Mouse (Mus musculus): ENCODE measurements around the gene Katnal1. TPM values are rescaled to one million over a fixed set of nuclear protein-coding genes. Genes with fewer than 3 reads are reported as not detected.

Gene Katnal1
- total and polyA plus RNA-seq, 3 experiments = 12.8 to 14.8 TPM; not detected in 1

- 0 out of 2 replicates have a peak, but pooled peaks have one; percentile 9 for TF ChIP-seq JUND (IDR thresholded peaks at IDR 0.05; ENCODE audit: low read depth, low read length)
- no peak for TF ChIP-seq MAFK (IDR thresholded peaks at IDR 0.05; ENCODE audit: borderline replicate concordance, low read depth, low read length)
- TF ChIP-seq USF2 (IDR thresholded peaks at IDR 0.05; ENCODE audit: borderline replicate concordance in 1 of 2, insufficient read depth in 1 of 2, low read depth in 1 of 2, low read length in 2 of 2) = no peak
- no peak for TF ChIP-seq SMC3 (IDR thresholded peaks at IDR 0.05; ENCODE audit: low read depth, low read length)
- TF ChIP-seq NELFE (IDR thresholded peaks at IDR 0.05; ENCODE audit: low read depth, low read length) = peak; percentile 58
- peak; percentile 43; the same call in 1 of the 2 replicates for TF ChIP-seq ETS1 (IDR thresholded peaks at IDR 0.05; ENCODE audit: low read depth, low read length)
- peak; percentile 54 for TF ChIP-seq GATA1 (IDR thresholded peaks at IDR 0.05; ENCODE audit: low read depth, low read length)
Observed at GRCm38 (mm10) chr5:148896515-148896914, 32.6 kb downstream of the Katnal1 start (continued).

- Histone ChIP-seq H3K9me3 (replicated peaks; ENCODE audit: insufficient read depth, low read length) (no peaks in the 10 kb centered on the region), H3K4me3 (ENCODE audit: control insufficient read depth in 1 of 2, insufficient read depth in 1 of 2, low read depth in 2 of 2, low read length in 2 of 2) (peak overlapping the region in 1 of 2 experiments; percentile 27; a peak in 1 of 4 replicates), H3K79me2 (ENCODE audit: control insufficient read depth, insufficient read depth, low read length, poor library complexity) (no peaks in the 10 kb centered on the region), H3K27ac (ENCODE audit: control insufficient read depth, low read depth, low read length) (peak overlapping the region; percentile 95), H3K36me3 (ENCODE audit: control insufficient read depth in 1 of 2, insufficient read depth in 2 of 2, low read length in 2 of 2) (peaks cover 0 to 26% of the 10 kb centered on the region in 2 experiments; a peak in 2 of 4 replicates), H3K9ac (ENCODE audit: control insufficient read depth, low read depth, low read length, poor library complexity, severe bottlenecking) (peak overlapping the region; percentile 72), H3K4me1 (ENCODE audit: control insufficient read depth in 1 of 2, insufficient read depth in 2 of 2, low read length in 2 of 2) (peaks cover 14 to 29% of the 10 kb centered on the region in 2 experiments), H3K27me3 (ENCODE audit: control insufficient read depth in 1 of 2, insufficient read depth in 2 of 2, low read length in 2 of 2) (no peaks in the 10 kb centered on the region)
- TF ChIP-seq UBTF (IDR thresholded peaks at IDR 0.05; ENCODE audit: borderline replicate concordance, insufficient read depth, low read depth, low read length) = no peak
- no peak for TF ChIP-seq MAZ (IDR thresholded peaks at IDR 0.05; ENCODE audit: low read depth, low read length)
- no peak for TF ChIP-seq ZMIZ1 (IDR thresholded peaks at IDR 0.05; ENCODE audit: low read depth, low read length)
- TF ChIP-seq MAX (IDR thresholded peaks at IDR 0.05; ENCODE audit: low read length) = 0 out of 2 replicates have a peak, but pooled peaks have one; percentile 27
- peak; percentile 44 for DNase-seq (ENCODE audit: low read depth, low spot score)
Observed at GRCm38 (mm10) chr5:148895833-148896232, 33.3 kb downstream of the Katnal1 start.

GRCm38 (mm10) chr5:148895034-148895433, 34.1 kb downstream of the Katnal1 start:
- H3K4me1 ChIP-seq (ENCODE audit: control insufficient read depth in 1 of 2, insufficient read depth in 2 of 2, low read length in 2 of 2) = peaks cover 14 to 29% of the 10 kb centered on the region in 2 experiments
- TF ChIP-seq RCOR1 (IDR thresholded peaks at IDR 0.05; ENCODE audit: low read depth, low read length) (no peak), SIN3A (IDR thresholded peaks at IDR 0.05; ENCODE audit: low read length) (no peak), TCF12 (IDR thresholded peaks at IDR 0.05; ENCODE audit: low read depth, low read length) (no peak), MAZ (IDR thresholded peaks at IDR 0.05; ENCODE audit: low read depth, low read length) (no peak), HCFC1 (IDR thresholded peaks at IDR 0.05; ENCODE audit: low read depth, low read length) (no peak), GATA1 (IDR thresholded peaks at IDR 0.05; ENCODE audit: low read depth, low read length) (no peak), POLR2AphosphoS2 (IDR thresholded peaks at IDR 0.05; ENCODE audit: low read length) (no peak), ETS1 (IDR thresholded peaks at IDR 0.05; ENCODE audit: low read depth, low read length) (no peak), E2F4 (IDR thresholded peaks at IDR 0.05; ENCODE audit: borderline replicate concordance, low read depth, low read length) (no peak), CHD2 (IDR thresholded peaks at IDR 0.05; ENCODE audit: low read length) (no peak), ZC3H11A (IDR thresholded peaks at IDR 0.05; ENCODE audit: low read depth, low read length) (no peak), USF2 (IDR thresholded peaks at IDR 0.05; ENCODE audit: borderline replicate concordance in 1 of 2, insufficient read depth in 1 of 2, low read depth in 1 of 2, low read length in 2 of 2) (no peak), POLR2A (IDR thresholded peaks at IDR 0.05; ENCODE audit: control insufficient read depth in 1 of 2, insufficient read depth in 1 of 2, low read depth in 1 of 2, low read length in 2 of 2, poor library complexity in 1 of 2) (no peak), MAFK (IDR thresholded peaks at IDR 0.05; ENCODE audit: borderline replicate concordance, low read depth, low read length) (no peak), ELF1 (IDR thresholded peaks at IDR 0.05; ENCODE audit: low read depth, low read length) (no peak), USF1 (IDR thresholded peaks at IDR 0.05; ENCODE audit: low read depth, low read length) (no peak), MYB (IDR thresholded peaks at IDR 0.05; ENCODE audit: low read depth, low read length) (no peak)
- no peak overlapping the region for H3K4me3 ChIP-seq (ENCODE audit: control insufficient read depth in 1 of 2, insufficient read depth in 1 of 2, low read depth in 2 of 2, low read length in 2 of 2)
- H3K79me2 ChIP-seq (ENCODE audit: control insufficient read depth, insufficient read depth, low read length, poor library complexity) = no peaks in the 10 kb centered on the region
- peaks cover 0 to 26% of the 10 kb centered on the region in 2 experiments; a peak in 2 of 4 replicates for H3K36me3 ChIP-seq (ENCODE audit: control insufficient read depth in 1 of 2, insufficient read depth in 2 of 2, low read length in 2 of 2)
- H3K9ac ChIP-seq (ENCODE audit: control insufficient read depth, low read depth, low read length, poor library complexity, severe bottlenecking) = no peak overlapping the region
- DNase-seq (ENCODE audit: low read depth, low spot score) = no peak
- H3K9me3 ChIP-seq (replicated peaks; ENCODE audit: insufficient read depth, low read length) = no peaks in the 10 kb centered on the region
- H3K27me3 ChIP-seq (ENCODE audit: control insufficient read depth in 1 of 2, insufficient read depth in 2 of 2, low read length in 2 of 2) = no peaks in the 10 kb centered on the region
- no peak overlapping the region for H3K27ac ChIP-seq (ENCODE audit: control insufficient read depth, low read depth, low read length)
